Mouse (Mus musculus) liver, adult (tissue): Measurements from ENCODE around the gene Naaladl2.

Experiments used
- GATA4 ChIP-seq: IDR thresholded peaks from 2 replicates; pipeline ENCODE4 v1.6.1; 2014; ENCODE audit warnings: mild to moderate bottlenecking, low read length; ENCODE audit not compliant: insufficient replicate concordance

The Naaladl2 gene

GRCm38 (mm10) chr3:24782784-24783461 is 361.1 kb downstream of the Naaladl2 start:
- TF ChIP-seq GATA4: peak; percentile 88

DNA sequence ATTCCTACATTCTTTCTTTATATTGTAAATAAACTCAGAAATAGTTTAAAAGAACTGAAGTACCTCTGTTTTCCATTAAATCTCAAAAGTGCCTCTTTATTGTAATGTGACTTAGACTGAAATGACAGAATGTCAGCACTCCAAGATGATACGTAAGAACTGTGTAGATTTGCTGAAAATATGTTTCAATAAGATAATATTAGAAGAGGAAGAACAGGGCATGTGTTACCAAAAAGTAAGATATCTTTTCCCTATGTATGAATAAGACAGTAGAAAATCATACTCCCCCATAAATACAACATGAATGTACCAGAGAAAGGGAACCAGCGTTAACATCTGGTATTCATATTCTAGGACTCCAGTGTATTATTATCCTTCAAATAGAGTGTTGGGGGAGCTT is 362.4 kb downstream of the Naaladl2 start:
- TF ChIP-seq GATA4: no peak

GRCm38 (mm10) chr3:24778416-24778815 is 365.6 kb downstream of the Naaladl2 start:
- TF ChIP-seq GATA4: no peak

- TF ChIP-seq GATA4: no peak
Observed at GRCm38 (mm10) chr3:24749055-24749454, 395.0 kb downstream of the Naaladl2 start.

GRCm38 (mm10) chr3:24747182-24747856 is 396.7 kb downstream of the Naaladl2 start:
- TF ChIP-seq GATA4: no peak

GRCm38 (mm10) chr3:24743946-24744345 is 400.1 kb downstream of the Naaladl2 start:
- no peak for TF ChIP-seq GATA4

GRCm38 (mm10) chr3:24719181-24719749 is 424.8 kb downstream of the Naaladl2 start:
- no peak for TF ChIP-seq GATA4

DNA sequence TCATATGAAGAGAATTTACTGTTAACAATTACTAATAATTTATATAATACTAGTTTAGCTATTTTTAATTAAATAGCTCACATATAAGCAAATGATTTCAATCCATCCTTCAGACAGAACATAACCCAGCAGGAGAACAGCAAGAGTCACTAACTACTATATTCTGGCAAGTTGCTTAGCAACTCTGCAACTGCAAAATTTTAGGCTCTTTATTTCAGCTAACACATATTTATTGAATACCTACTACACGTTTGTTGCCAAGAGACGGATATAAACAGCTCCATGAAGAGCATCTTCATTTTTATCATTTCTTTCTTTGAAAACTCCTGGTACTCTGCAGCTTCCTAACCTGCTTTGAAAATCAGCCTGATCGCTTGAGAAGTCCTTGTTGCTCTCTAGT is 429.3 kb downstream of the Naaladl2 start:
- no peak for TF ChIP-seq GATA4

DNA sequence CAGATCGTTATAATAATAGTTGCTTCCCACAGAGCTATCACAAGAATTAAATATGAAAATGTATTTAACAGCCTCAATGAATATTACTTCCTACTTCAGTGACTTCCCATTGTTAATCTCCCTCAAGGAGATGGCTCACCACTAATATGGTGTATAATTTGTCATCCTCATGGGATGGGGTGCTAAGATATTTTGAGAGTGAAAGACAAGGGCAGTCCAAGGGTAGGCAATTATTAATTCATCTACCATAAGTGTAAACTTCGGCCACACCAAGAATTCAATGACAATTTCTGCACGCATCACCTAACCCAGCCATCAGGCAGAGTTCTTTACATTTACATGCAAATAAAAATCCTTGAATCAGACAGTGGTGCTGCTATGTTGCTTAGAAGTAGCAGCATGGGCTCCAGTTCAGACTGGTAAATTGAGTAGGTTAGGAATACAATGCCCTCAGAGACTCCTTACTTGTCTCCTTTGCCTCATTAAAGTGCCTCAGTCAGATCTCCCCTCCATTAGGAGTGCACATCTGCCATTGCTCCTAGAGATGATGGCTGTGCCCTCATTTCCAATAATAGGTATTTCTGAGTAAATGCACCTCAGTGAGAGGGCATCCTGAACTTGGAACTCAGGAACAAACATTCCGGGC is 438.2 kb downstream of the Naaladl2 start:
- TF ChIP-seq GATA4: no peak

- TF ChIP-seq GATA4: no peak
Observed at GRCm38 (mm10) chr3:24690162-24690915, 453.7 kb downstream of the Naaladl2 start.

DNA sequence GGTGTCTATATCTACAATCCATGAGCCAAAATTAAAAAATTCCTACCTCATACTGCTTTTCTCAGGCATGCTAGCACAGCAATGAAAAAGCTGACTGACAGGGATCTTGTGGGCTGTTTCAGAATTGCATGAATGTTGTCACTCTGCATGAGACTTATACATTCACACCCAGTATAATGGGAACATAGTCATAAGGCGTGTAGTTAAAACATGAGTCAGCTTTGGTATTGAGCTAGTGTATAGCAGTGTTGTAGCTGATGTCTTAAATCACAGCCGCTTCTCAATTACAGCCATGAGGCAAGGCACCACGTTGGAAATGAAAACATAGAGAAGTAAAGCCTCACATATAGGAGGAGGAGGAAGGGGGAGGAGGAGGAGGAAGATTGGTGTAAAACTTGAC is 473.6 kb downstream of the Naaladl2 start:
- TF ChIP-seq GATA4: no peak

DNA sequence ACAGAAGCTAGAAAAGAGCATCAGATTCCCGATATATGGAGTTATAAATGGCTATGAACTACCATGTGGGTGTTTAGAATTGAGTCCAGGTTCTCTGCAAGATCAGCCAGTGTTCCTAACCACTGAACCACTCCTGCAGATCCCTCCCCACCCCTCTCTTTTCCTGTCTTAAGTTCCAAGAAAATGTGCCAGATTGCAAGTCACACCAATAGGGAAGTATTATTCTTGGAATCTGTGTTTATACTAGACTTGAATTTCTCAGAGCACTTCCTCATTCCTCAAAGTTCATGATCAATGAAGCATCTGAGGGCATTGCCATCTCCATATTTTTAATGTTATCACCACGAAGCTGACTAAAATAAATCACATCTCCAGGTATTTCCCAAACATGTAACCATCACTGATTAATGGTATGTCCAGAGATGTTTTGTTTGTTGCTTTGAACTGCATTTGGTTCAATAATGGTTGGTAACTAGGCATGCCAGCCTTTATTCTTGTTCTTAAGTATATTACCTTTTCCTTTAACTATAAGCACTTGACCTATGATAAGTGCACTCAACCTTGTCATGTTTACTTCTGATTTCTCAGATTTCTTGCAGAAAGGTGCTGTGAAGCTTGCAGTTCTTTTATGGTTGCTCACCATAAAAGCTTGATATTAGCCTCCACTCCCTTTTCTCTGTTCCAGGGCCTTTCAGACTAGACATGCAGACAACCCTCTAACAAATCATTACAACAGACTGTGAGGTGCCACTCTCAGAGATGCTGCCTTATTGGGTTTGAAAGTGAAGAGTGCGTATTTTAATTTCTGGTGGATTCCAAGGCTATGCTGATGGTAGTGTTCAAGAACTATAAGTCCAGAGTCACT is 475.8 kb downstream of the Naaladl2 start:
- no peak for TF ChIP-seq GATA4

DNA sequence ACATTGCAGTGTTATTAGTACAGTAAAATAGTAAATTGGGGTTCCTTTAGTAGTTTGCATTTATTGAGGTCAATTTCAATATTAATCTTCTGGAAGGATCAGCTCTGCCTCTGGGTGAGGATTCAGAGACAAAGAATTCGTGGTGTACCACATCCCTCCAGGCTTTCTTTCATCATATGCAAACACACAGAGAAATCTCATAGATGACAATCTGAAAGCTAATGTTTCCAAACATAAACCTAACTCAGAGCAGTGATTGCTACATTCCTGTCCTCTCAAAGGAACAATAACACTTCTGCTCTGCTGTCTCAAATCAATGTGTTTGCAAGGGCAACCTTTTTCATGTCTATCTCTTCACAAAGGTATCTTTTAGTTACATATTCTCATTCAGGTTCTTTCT is 478.7 kb downstream of the Naaladl2 start:
- TF ChIP-seq GATA4: no peak

- no peak for TF ChIP-seq GATA4
Observed at GRCm38 (mm10) chr3:24663749-24664148, 480.3 kb downstream of the Naaladl2 start.

- TF ChIP-seq GATA4: no peak
Observed at GRCm38 (mm10) chr3:24630032-24630431, 514.0 kb downstream of the Naaladl2 start.

GRCm38 (mm10) chr3:24605485-24605884 is 538.6 kb downstream of the Naaladl2 start:
- no peak for TF ChIP-seq GATA4
